Mouse (Mus musculus) brain, embryonic 14.5 days (tissue): ENCODE data around the gene Far2.

Experiments
- CTCF ChIP-seq: fragments of 200-500 bp; IDR thresholded peaks from 2 replicates; pipeline ENCODE4 v1.5.1; 2012; ENCODE audit warnings: inconsistent platforms, mild to moderate bottlenecking, moderate library complexity, borderline replicate concordance; ENCODE audit not compliant: insufficient read depth, insufficient read length; ENCODE audit errors: extremely low read depth
- POLR2A ChIP-seq: fragments of 200-500 bp; IDR thresholded peaks from 2 replicates; pipeline ENCODE4 v1.6.1; 2012; ENCODE audit warnings: mild to moderate bottlenecking, inconsistent platforms, borderline replicate concordance; ENCODE audit not compliant: poor library complexity, insufficient read depth, insufficient read length, severe bottlenecking; ENCODE audit errors: extremely low read depth

- TF ChIP-seq CTCF (no peak), POLR2A (no peak)
Observed at GRCm38 (mm10) chr6:148073599-148073998, 26.5 kb downstream of the Far2 start.
